Mouse (Mus musculus): ENCODE measurements at regions not wholly inside any gene's neighbourhood (a gene's known extent, or its start where the extent isn't known, plus 50 kb on each side); places are given as distances from the start of the nearest gene placed in this dataset.

GRCm38 (mm10) chr19:28167451-28168165 lies 156.6 kb upstream of the Rfx3 start:
- H3K4me1 ChIP-seq (ENCODE audit: control insufficient read depth in 1 of 2, insufficient read depth in 2 of 2, low read length in 2 of 2) = no peaks in the 10 kb centered on the region
- peaks cover 1% of the 10 kb centered on the region; the same call in 1 of the 2 replicates for H3K79me2 ChIP-seq (ENCODE audit: control insufficient read depth, insufficient read depth, low read length, poor library complexity)
- H3K27ac ChIP-seq (ENCODE audit: control insufficient read depth, low read depth, low read length) = no peak overlapping the region
- H3K9ac ChIP-seq (ENCODE audit: control insufficient read depth, low read depth, low read length, poor library complexity, severe bottlenecking) = no peak overlapping the region
- TF ChIP-seq POLR2AphosphoS2 (IDR thresholded peaks at IDR 0.05; ENCODE audit: low read length) = no peak
- TF ChIP-seq ZC3H11A (IDR thresholded peaks at IDR 0.05; ENCODE audit: low read depth, low read length) = no peak
- no peak for TF ChIP-seq SMC3 (IDR thresholded peaks at IDR 0.05; ENCODE audit: low read depth, low read length)
- no peak for TF ChIP-seq NELFE (IDR thresholded peaks at IDR 0.05; ENCODE audit: low read depth, low read length)
- TF ChIP-seq NRF1 (IDR thresholded peaks at IDR 0.05; ENCODE audit: insufficient read depth, low read depth, low read length, poor library complexity, severe bottlenecking) = no peak
- TF ChIP-seq UBTF (IDR thresholded peaks at IDR 0.05; ENCODE audit: borderline replicate concordance, insufficient read depth, low read depth, low read length) = no peak
- no peak for TF ChIP-seq POLR2AphosphoS5 (IDR thresholded peaks at IDR 0.05; ENCODE audit: borderline replicate concordance, low read depth, low read length)
- TF ChIP-seq HCFC1 (IDR thresholded peaks at IDR 0.05; ENCODE audit: low read depth, low read length) = no peak
- no peak for TF ChIP-seq RAD21 (IDR thresholded peaks at IDR 0.05; ENCODE audit: low read depth, low read length)
- no peak for TF ChIP-seq MAZ (IDR thresholded peaks at IDR 0.05; ENCODE audit: low read depth, low read length)
- no peak for TF ChIP-seq MYB (IDR thresholded peaks at IDR 0.05; ENCODE audit: low read depth, low read length)
- H3K27me3 ChIP-seq (ENCODE audit: control insufficient read depth in 1 of 2, insufficient read depth in 2 of 2, low read length in 2 of 2) = no peaks in the 10 kb centered on the region
- no peak overlapping the region for H3K4me3 ChIP-seq (ENCODE audit: control insufficient read depth in 1 of 2, insufficient read depth in 1 of 2, low read depth in 2 of 2, low read length in 2 of 2)
- no peaks in the 10 kb centered on the region for H3K36me3 ChIP-seq (ENCODE audit: control insufficient read depth in 1 of 2, insufficient read depth in 2 of 2, low read length in 2 of 2)
- no peak for DNase-seq (ENCODE audit: low read depth, low spot score)
- H3K9me3 ChIP-seq (replicated peaks; ENCODE audit: insufficient read depth, low read length) = no peaks in the 10 kb centered on the region

GRCm38 (mm10) chr19:28166626-28167025 lies 155.7 kb upstream of the Rfx3 start:
- Histone ChIP-seq H3K4me3 (ENCODE audit: control insufficient read depth in 1 of 2, insufficient read depth in 1 of 2, low read depth in 2 of 2, low read length in 2 of 2) (no peak overlapping the region), H3K27ac (ENCODE audit: control insufficient read depth, low read depth, low read length) (no peak overlapping the region), H3K36me3 (ENCODE audit: control insufficient read depth in 1 of 2, insufficient read depth in 2 of 2, low read length in 2 of 2) (no peaks in the 10 kb centered on the region), H3K27me3 (ENCODE audit: control insufficient read depth in 1 of 2, insufficient read depth in 2 of 2, low read length in 2 of 2) (no peaks in the 10 kb centered on the region), H3K4me1 (ENCODE audit: control insufficient read depth in 1 of 2, insufficient read depth in 2 of 2, low read length in 2 of 2) (no peaks in the 10 kb centered on the region), H3K9me3 (replicated peaks; ENCODE audit: insufficient read depth, low read length) (no peaks in the 10 kb centered on the region), H3K9ac (ENCODE audit: control insufficient read depth, low read depth, low read length, poor library complexity, severe bottlenecking) (no peak overlapping the region), H3K79me2 (ENCODE audit: control insufficient read depth, insufficient read depth, low read length, poor library complexity) (peaks cover 1% of the 10 kb centered on the region; the same call in 1 of the 2 replicates)
- TF ChIP-seq USF2 (IDR thresholded peaks at IDR 0.05; ENCODE audit: borderline replicate concordance in 1 of 2, insufficient read depth in 1 of 2, low read depth in 1 of 2, low read length in 2 of 2) = no peak
- no peak for TF ChIP-seq BHLHE40 (IDR thresholded peaks at IDR 0.05; ENCODE audit: borderline replicate concordance, low read depth, low read length)
- no peak for TF ChIP-seq HCFC1 (IDR thresholded peaks at IDR 0.05; ENCODE audit: low read depth, low read length)
- no peak for DNase-seq (ENCODE audit: low read depth, low spot score)

Measured in MEL (cell line).